Mouse (Mus musculus) adrenal gland, postnatal 14 days (tissue): ENCODE data around the gene Gm8279. TPM values are rescaled to one million over a fixed set of nuclear protein-coding genes. Genes with fewer than 3 reads are reported as not detected.
"Not testable (repeated sequence)": the region's sequence is repeated elsewhere in the genome, so short reads cannot be mapped to it uniquely, and the experiment has no call there.

Experiments
- DNase-seq: peaks from one replicate; pipeline ENCODE4 v3.0.0; 2021; ENCODE audit warnings: mixed read lengths
- long read RNA-seq, 2 experiments: library from polyadenylated mRNA; stranded (forward); transcript quantifications; one replicate each; pipeline ENCODE4 v2.0.0; 2021
- total RNA-seq: library from RNA; stranded (reverse); gene quantifications from 2 replicates; pipeline ENCODE4 v1.2.3, GENCODE M21; 2021

The Gm8279 gene
- total RNA-seq, result not detected in 2 replicates
- long read RNA-seq, experiment 1, result 0 reads
- long read RNA-seq, experiment 2, result 0 reads

- not testable (repeated sequence) for DNase-seq
These were observed at the start of gene Gm8279 for GRCm38 (mm10) chr14:5131219-5131618. TSS of gene Gm8279 (plus strand) at chr14:5131519.

- DNase-seq, result not testable (repeated sequence)
These were observed 32.9 kb downstream of the Gm8279 start, which contains the start of gene Gm3317 for GRCm38 (mm10) chr14:5164235-5164634. TSS of gene Gm3317 (plus strand) at chr14:5164535.

GRCm38 (mm10) chr14:5185493-5185892, 54.2 kb downstream of the Gm8279 start, which contains the start of gene Gm8271:
TSS of gene Gm8271 (plus strand) at chr14:5185793.
- DNase-seq, result not testable (repeated sequence)

Other genes with a start within 250 kb of the Gm8279 start
- not detected in 2 replicates for gene Gm3278, start 239.1 kb upstream of the Gm8279 start, total RNA-seq
- gene Gm8297, start 147.6 kb upstream of the Gm8279 start, total RNA-seq, result not detected in 2 replicates
- not detected in 2 replicates for gene Gm3298, start 115.6 kb upstream of the Gm8279 start, total RNA-seq
- gene 4930555G01Rik, start 80.9 kb upstream of the Gm8279 start, total RNA-seq, result not detected in 2 replicates
- 0.23 TPM in 1 of 2 replicates, not detected in the other for gene Gm8281, start 60.5 kb upstream of the Gm8279 start, total RNA-seq
- gene Gm3317, start 33.0 kb downstream of the Gm8279 start, total RNA-seq, result not detected in 2 replicates
- gene Gm8271, start 54.3 kb downstream of the Gm8279 start, total RNA-seq, result not detected in 2 replicates
- not detected in 2 replicates for gene Gm3526, start 129.1 kb downstream of the Gm8279 start, total RNA-seq
- not detected in 2 replicates for gene Gm3542, start 203.4 kb downstream of the Gm8279 start, total RNA-seq